Mouse (Mus musculus): ENCODE results near the gene Pim1. TPM values are rescaled to one million over a fixed set of nuclear protein-coding genes. Genes with fewer than 3 reads are reported as not detected.

Gene Pim1
- polyA plus RNA-seq, 1 experiment from 2014 or later: 9.0 TPM

- peaks cover 37% of the 10 kb centered on the region for H3K4me1 ChIP-seq
- H3K36me3 ChIP-seq: no peaks in the 10 kb centered on the region
- ATAC-seq (ENCODE audit: low FRiP score): no peak
- no peak overlapping the region for H3K9ac ChIP-seq (replicated peaks)
- H3K27ac ChIP-seq (replicated peaks): no peak overlapping the region
- peak overlapping the region; percentile 48; the same call in 1 of the 2 replicates for H3K4me2 ChIP-seq
- WGBS: 23% methylated on average over 11 of the region's 11 CpGs
- no peaks in the 10 kb centered on the region for H3K9me3 ChIP-seq (replicated peaks)
- no peak overlapping the region for H3K4me3 ChIP-seq (replicated peaks)
- 0 out of 2 replicates have a peak, but pooled peaks cover 3% of the 10 kb centered on the region for H3K27me3 ChIP-seq (replicated peaks)
Observed at GRCm38 (mm10) chr17:29467030-29467429, 23.5 kb upstream of the Pim1 start.

GRCm38 (mm10) chr17:29473466-29473865, 17.1 kb upstream of the Pim1 start:
- Histone ChIP-seq H3K4me3 (replicated peaks) (no peak overlapping the region), H3K36me3 (no peaks in the 10 kb centered on the region), H3K4me2 (no peak overlapping the region), H3K4me1 (no peaks in the 10 kb centered on the region), H3K9ac (replicated peaks) (no peak overlapping the region), H3K9me3 (replicated peaks) (no peaks in the 10 kb centered on the region), H3K27me3 (replicated peaks) (no peaks in the 10 kb centered on the region), H3K27ac (replicated peaks) (no peak overlapping the region)
- WGBS: 96% methylated on average over 10 of the region's 10 CpGs
- no peak for ATAC-seq (ENCODE audit: low FRiP score)

- no peak for ATAC-seq (ENCODE audit: low FRiP score)
- Histone ChIP-seq H3K9me3 (replicated peaks) (no peaks in the 10 kb centered on the region), H3K4me1 (no peaks in the 10 kb centered on the region), H3K36me3 (no peaks in the 10 kb centered on the region), H3K27ac (replicated peaks) (no peak overlapping the region), H3K4me2 (no peak overlapping the region), H3K9ac (replicated peaks) (no peak overlapping the region), H3K27me3 (replicated peaks) (no peaks in the 10 kb centered on the region), H3K4me3 (replicated peaks) (no peak overlapping the region)
- WGBS: 77% methylated on average over 2 of the region's 2 CpGs
Observed at GRCm38 (mm10) chr17:29474036-29474435, 16.5 kb upstream of the Pim1 start.

GRCm38 (mm10) chr17:29475142-29475541, 15.4 kb upstream of the Pim1 start:
- ATAC-seq (ENCODE audit: low FRiP score): no peak
- H3K27me3 ChIP-seq (replicated peaks): no peaks in the 10 kb centered on the region
- H3K4me1 ChIP-seq: no peaks in the 10 kb centered on the region
- no peak overlapping the region for H3K9ac ChIP-seq (replicated peaks)
- WGBS: 97% methylated on average over 3 of the region's 3 CpGs
- no peak overlapping the region for H3K27ac ChIP-seq (replicated peaks)
- H3K9me3 ChIP-seq (replicated peaks): no peaks in the 10 kb centered on the region
- no peak overlapping the region for H3K4me3 ChIP-seq (replicated peaks)
- no peaks in the 10 kb centered on the region for H3K36me3 ChIP-seq
- no peak overlapping the region for H3K4me2 ChIP-seq

- H3K4me3 ChIP-seq (replicated peaks): no peak overlapping the region
- no peak overlapping the region for H3K9ac ChIP-seq (replicated peaks)
- H3K36me3 ChIP-seq: no peaks in the 10 kb centered on the region
- H3K27me3 ChIP-seq (replicated peaks): no peaks in the 10 kb centered on the region
- no peaks in the 10 kb centered on the region for H3K9me3 ChIP-seq (replicated peaks)
- H3K4me1 ChIP-seq: no peaks in the 10 kb centered on the region
- no peak for ATAC-seq (ENCODE audit: low FRiP score)
- H3K27ac ChIP-seq (replicated peaks): no peak overlapping the region
- 82% methylated on average over 4 of the region's 4 CpGs for WGBS
- H3K4me2 ChIP-seq: no peak overlapping the region
Observed at GRCm38 (mm10) chr17:29476461-29476860, 14.1 kb upstream of the Pim1 start.

- no peak overlapping the region for H3K4me2 ChIP-seq
- H3K36me3 ChIP-seq: no peaks in the 10 kb centered on the region
- H3K4me1 ChIP-seq: no peaks in the 10 kb centered on the region
- no peaks in the 10 kb centered on the region for H3K9me3 ChIP-seq (replicated peaks)
- no peak overlapping the region for H3K4me3 ChIP-seq (replicated peaks)
- H3K27me3 ChIP-seq (replicated peaks): no peaks in the 10 kb centered on the region
- no peak for ATAC-seq (ENCODE audit: low FRiP score)
- no peak overlapping the region for H3K9ac ChIP-seq (replicated peaks)
- H3K27ac ChIP-seq (replicated peaks): no peak overlapping the region
- WGBS: 91% methylated on average over 10 of the region's 10 CpGs
Observed at GRCm38 (mm10) chr17:29477357-29477756, 13.2 kb upstream of the Pim1 start.

- 90% methylated on average over 4 of the region's 4 CpGs for WGBS
- Histone ChIP-seq H3K4me3 (replicated peaks) (no peak overlapping the region), H3K9ac (replicated peaks) (no peak overlapping the region), H3K27ac (replicated peaks) (no peak overlapping the region), H3K4me2 (no peak overlapping the region), H3K9me3 (replicated peaks) (no peaks in the 10 kb centered on the region), H3K27me3 (replicated peaks) (no peaks in the 10 kb centered on the region), H3K4me1 (no peaks in the 10 kb centered on the region), H3K36me3 (no peaks in the 10 kb centered on the region)
- ATAC-seq (ENCODE audit: low FRiP score): no peak
Observed at GRCm38 (mm10) chr17:29478271-29478670, 12.3 kb upstream of the Pim1 start.

- no peak overlapping the region for H3K9ac ChIP-seq (replicated peaks)
- no peaks in the 10 kb centered on the region for H3K9me3 ChIP-seq (replicated peaks)
- no peak overlapping the region for H3K27ac ChIP-seq (replicated peaks)
- no peaks in the 10 kb centered on the region for H3K36me3 ChIP-seq
- no peaks in the 10 kb centered on the region for H3K27me3 ChIP-seq (replicated peaks)
- no peaks in the 10 kb centered on the region for H3K4me1 ChIP-seq
- no peak for ATAC-seq (ENCODE audit: low FRiP score)
- H3K4me2 ChIP-seq: no peak overlapping the region
- 90% methylated on average over 2 of the region's 2 CpGs for WGBS
- no peak overlapping the region for H3K4me3 ChIP-seq (replicated peaks)
Observed at GRCm38 (mm10) chr17:29480256-29480655, 10.3 kb upstream of the Pim1 start.

- Histone ChIP-seq H3K4me3 (replicated peaks) (no peak overlapping the region), H3K36me3 (no peaks in the 10 kb centered on the region), H3K4me2 (no peak overlapping the region), H3K27me3 (replicated peaks) (no peaks in the 10 kb centered on the region), H3K4me1 (no peaks in the 10 kb centered on the region), H3K9ac (replicated peaks) (no peak overlapping the region), H3K9me3 (replicated peaks) (no peaks in the 10 kb centered on the region), H3K27ac (replicated peaks) (no peak overlapping the region)
- 92% methylated on average over 7 of the region's 7 CpGs for WGBS
- ATAC-seq (ENCODE audit: low FRiP score): no peak
Observed at GRCm38 (mm10) chr17:29482632-29483031, 7.9 kb upstream of the Pim1 start.

GRCm38 (mm10) chr17:29483282-29483681, 7.3 kb upstream of the Pim1 start:
- Histone ChIP-seq H3K4me2 (no peak overlapping the region), H3K4me3 (replicated peaks) (no peak overlapping the region)

GRCm38 (mm10) chr17:29484431-29484830, 6.1 kb upstream of the Pim1 start:
- ATAC-seq (ENCODE audit: low FRiP score): no peak
- H3K36me3 ChIP-seq: no peaks in the 10 kb centered on the region
- H3K4me3 ChIP-seq (replicated peaks): no peak overlapping the region
- 88% methylated on average over 2 of the region's 2 CpGs for WGBS
- no peak overlapping the region for H3K4me2 ChIP-seq
- H3K27me3 ChIP-seq (replicated peaks): no peaks in the 10 kb centered on the region
- no peaks in the 10 kb centered on the region for H3K9me3 ChIP-seq (replicated peaks)
- peaks cover 10% of the 10 kb centered on the region for H3K4me1 ChIP-seq
- H3K27ac ChIP-seq (replicated peaks): no peak overlapping the region
- no peak overlapping the region for H3K9ac ChIP-seq (replicated peaks)

More at GRCm38 (mm10) chr17:29483282-29483681, 7.3 kb upstream of the Pim1 start:
- Histone ChIP-seq H3K9me3 (replicated peaks) (no peaks in the 10 kb centered on the region), H3K9ac (replicated peaks) (no peak overlapping the region), H3K27me3 (replicated peaks) (no peaks in the 10 kb centered on the region), H3K4me1 (no peaks in the 10 kb centered on the region), H3K36me3 (no peaks in the 10 kb centered on the region), H3K27ac (replicated peaks) (no peak overlapping the region)
- 95% methylated on average over 2 of the region's 2 CpGs for WGBS
- ATAC-seq (ENCODE audit: low FRiP score): no peak

GRCm38 (mm10) chr17:29485336-29486233, 5.0 kb upstream of the Pim1 start:
- Histone ChIP-seq H3K27me3 (replicated peaks) (no peaks in the 10 kb centered on the region), H3K9ac (replicated peaks) (no peak overlapping the region), H3K4me3 (replicated peaks) (no peak overlapping the region), H3K36me3 (no peaks in the 10 kb centered on the region), H3K4me2 (no peak overlapping the region), H3K4me1 (peaks cover 11% of the 10 kb centered on the region), H3K27ac (replicated peaks) (no peak overlapping the region), H3K9me3 (replicated peaks) (no peaks in the 10 kb centered on the region)
- WGBS: 79% methylated on average over 3 of the region's 3 CpGs
- no peak for ATAC-seq (ENCODE audit: low FRiP score)
